Mouse (Mus musculus) kidney, postnatal 4 days (tissue): ENCODE data around the gene Grm5.

Source experiments
- DNase-seq, 2 experiments: peaks; one replicate each; pipeline ENCODE4 v3.0.0; 2021; ENCODE audit warnings: mixed read lengths in 2 of 2

The Grm5 gene

GRCm38 (mm10) chr7:87583868-87584267 lies at the start of gene Grm5:
Gene Grm5 (plus strand): TSS chr7:87584168.
- DNase-seq: no peak

- DNase-seq: no peak
These were observed 44.9 kb upstream of the Grm5 start for GRCm38 (mm10) chr7:87539031-87539430.

GRCm38 (mm10) chr7:87565300-87565699 lies 18.7 kb upstream of the Grm5 start:
- peak; percentile 7 to 8 for DNase-seq

GRCm38 (mm10) chr7:87566476-87566875 lies 17.5 kb upstream of the Grm5 start:
- no peak for DNase-seq

- peak; percentile 1 to 4 for DNase-seq
These were observed 323 bp downstream of the Grm5 start for GRCm38 (mm10) chr7:87584281-87584701.

GRCm38 (mm10) chr7:87586271-87586937 lies 2.4 kb downstream of the Grm5 start:
- DNase-seq: no peak

GRCm38 (mm10) chr7:87587976-87588375 lies 4.0 kb downstream of the Grm5 start:
- no peak for DNase-seq

- no peak for DNase-seq
These were observed 42.3 kb downstream of the Grm5 start for GRCm38 (mm10) chr7:87626251-87626650.

GRCm38 (mm10) chr7:87635530-87635929 lies 51.6 kb downstream of the Grm5 start:
- DNase-seq: no peak

GRCm38 (mm10) chr7:87650610-87651009 lies 66.6 kb downstream of the Grm5 start:
- DNase-seq: no peak

GRCm38 (mm10) chr7:87661794-87662193 lies 77.8 kb downstream of the Grm5 start:
- no peak for DNase-seq

GRCm38 (mm10) chr7:87664041-87664440 lies 80.1 kb downstream of the Grm5 start:
- DNase-seq: no peak

GRCm38 (mm10) chr7:87716393-87716792 lies 132.4 kb downstream of the Grm5 start:
- DNase-seq: no peak

- no peak for DNase-seq
These were observed 134.7 kb downstream of the Grm5 start for GRCm38 (mm10) chr7:87718631-87719030.

- DNase-seq: no peak
These were observed 150.5 kb downstream of the Grm5 start for GRCm38 (mm10) chr7:87734511-87734910.

GRCm38 (mm10) chr7:87761945-87762344 lies 178.0 kb downstream of the Grm5 start:
- DNase-seq: no peak

GRCm38 (mm10) chr7:87762376-87762775 lies 178.4 kb downstream of the Grm5 start:
- no peak for DNase-seq

- no peak for DNase-seq
These were observed 203.6 kb downstream of the Grm5 start for GRCm38 (mm10) chr7:87787560-87787959.

GRCm38 (mm10) chr7:87788963-87789362 lies 205.0 kb downstream of the Grm5 start:
- no peak for DNase-seq

- DNase-seq: no peak
These were observed 209.9 kb downstream of the Grm5 start for GRCm38 (mm10) chr7:87793896-87794295.

- DNase-seq: no peak
These were observed 240.9 kb downstream of the Grm5 start for GRCm38 (mm10) chr7:87824898-87825297.

- no peak for DNase-seq
These were observed 250.7 kb downstream of the Grm5 start for GRCm38 (mm10) chr7:87834669-87835068.

- no peak for DNase-seq
These were observed 254.6 kb downstream of the Grm5 start for GRCm38 (mm10) chr7:87838579-87838978.

- no peak for DNase-seq
These were observed 259.5 kb downstream of the Grm5 start for GRCm38 (mm10) chr7:87843496-87843895.

- DNase-seq: no peak
These were observed 262.1 kb downstream of the Grm5 start for GRCm38 (mm10) chr7:87846082-87846481.
